ENCODE assay signal across 8 mouse cellular contexts in the genomic region with DNA sequence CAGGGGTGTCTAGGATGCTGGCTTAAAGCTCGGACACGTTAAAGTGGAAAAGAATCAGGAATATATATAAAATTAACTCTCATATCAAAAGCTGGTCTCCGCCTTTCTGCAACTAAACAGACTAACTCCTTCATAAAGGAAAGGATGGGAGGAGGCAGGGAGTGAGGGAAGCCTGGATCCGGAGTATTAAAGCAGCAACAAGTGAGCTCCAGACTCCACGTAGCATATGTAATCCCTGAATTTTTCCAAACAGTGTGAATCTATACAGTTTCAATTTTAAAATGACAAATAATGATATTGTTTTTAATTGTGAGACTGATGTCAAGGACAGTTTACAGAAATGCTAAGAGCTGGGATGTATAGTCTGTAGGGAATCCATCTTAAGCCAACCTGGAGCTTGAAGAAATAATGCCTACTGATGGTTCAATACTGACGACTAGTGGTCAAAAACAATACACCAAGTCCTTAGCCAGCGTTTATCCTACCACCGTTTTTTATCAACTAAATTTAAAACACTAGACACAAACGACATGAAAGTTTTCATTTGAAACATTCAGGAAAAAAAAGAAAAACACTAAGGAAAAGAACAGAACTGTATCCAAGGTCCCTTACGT.
DNase-seq lines count a peak whose midpoint lies in the region; ATAC-seq and TF ChIP-seq lines count a peak whose summit lies in the region.

No protein-coding gene starts in this region.

- H3K27ac ChIP-seq in MEL (ENCODE audit: control insufficient read depth, low read depth, low read length) = no peak overlapping the region
- no peak overlapping the region for H3K27ac ChIP-seq in midbrain, postnatal 0 days (ENCODE audit: low read depth, low read length)
- no peak overlapping the region for H3K27ac ChIP-seq in heart, embryonic 12.5 days (ENCODE audit: poor library complexity, severe bottlenecking)

- no peak overlapping the region for H3K4me2 ChIP-seq in midbrain, postnatal 0 days (ENCODE audit: low read depth, low read length, poor library complexity, severe bottlenecking)
- no peak overlapping the region for H3K4me2 ChIP-seq in heart, embryonic 12.5 days

- peak; percentile 66 for DNase-seq in layer of hippocampus, adult 9-10 months (ENCODE audit: low spot score)
- DNase-seq in layer of hippocampus, postnatal 25 days (ENCODE audit: extremely low spot score in 1 of 2, low spot score in 1 of 2) = no peak
- peak; percentile 43 for DNase-seq in MEL (ENCODE audit: low read depth, low spot score)
- peak; percentile 78 for DNase-seq in cerebellum, adult 9-10 months
- peak; percentile 39 for DNase-seq in hindlimb bud, embryonic 11.5 days (ENCODE audit: extremely low spot score, low read depth, low spot score)
- peak; percentile 81 for DNase-seq in midbrain, postnatal 0 days (ENCODE audit: low spot score)
- no peak for DNase-seq in urinary bladder, adult 2 months (ENCODE audit: low spot score)

- TF ChIP-seq RAD21 in MEL (IDR thresholded peaks at IDR 0.05; ENCODE audit: low read depth, low read length) = peak; percentile 73

- no peak for TF ChIP-seq EP300 in MEL (IDR thresholded peaks at IDR 0.05; ENCODE audit: low read depth in 1 of 2, low read length in 2 of 2)

- H3K4me1 ChIP-seq in MEL (ENCODE audit: control insufficient read depth in 1 of 2, insufficient read depth in 2 of 2, low read length in 2 of 2) = no peaks in the 10 kb centered on the region
- H3K4me1 ChIP-seq in midbrain, postnatal 0 days (ENCODE audit: insufficient read depth, low read length) = no peaks in the 10 kb centered on the region
- H3K4me1 ChIP-seq in heart, embryonic 12.5 days (replicated peaks) = no peaks in the 10 kb centered on the region; the same call in 1 of the 2 replicates

- 51% methylated on average over 10 of the region's 10 CpGs for WGBS in midbrain, postnatal 0 days
- WGBS in heart, embryonic 12.5 days = 56% methylated on average over 10 of the region's 10 CpGs

- no peaks in the 10 kb centered on the region for H3K27me3 ChIP-seq in MEL (ENCODE audit: control insufficient read depth in 1 of 2, insufficient read depth in 2 of 2, low read length in 2 of 2)
- no peaks in the 10 kb centered on the region for H3K27me3 ChIP-seq in midbrain, postnatal 0 days (ENCODE audit: insufficient read depth, low read length)
- H3K27me3 ChIP-seq in heart, embryonic 12.5 days (replicated peaks) = no peaks in the 10 kb centered on the region

- TF ChIP-seq POLR2A in MEL (IDR thresholded peaks at IDR 0.05; ENCODE audit: control insufficient read depth in 1 of 2, insufficient read depth in 1 of 2, low read depth in 1 of 2, low read length in 2 of 2, poor library complexity in 1 of 2) = no peak

- no peaks in the 10 kb centered on the region for H3K79me2 ChIP-seq in MEL (ENCODE audit: control insufficient read depth, insufficient read depth, low read length, poor library complexity)

- H3K36me3 ChIP-seq in MEL (ENCODE audit: control insufficient read depth in 1 of 2, insufficient read depth in 2 of 2, low read length in 2 of 2) = no peaks in the 10 kb centered on the region
- no peaks in the 10 kb centered on the region for H3K36me3 ChIP-seq in midbrain, postnatal 0 days (ENCODE audit: insufficient read depth, low read length)
- H3K36me3 ChIP-seq in heart, embryonic 12.5 days = no peaks in the 10 kb centered on the region

- no peaks in the 10 kb centered on the region for H3K9me3 ChIP-seq in MEL (replicated peaks; ENCODE audit: insufficient read depth, low read length)
- H3K9me3 ChIP-seq in midbrain, postnatal 0 days (ENCODE audit: low read length) = no peaks in the 10 kb centered on the region
- no peaks in the 10 kb centered on the region for H3K9me3 ChIP-seq in heart, embryonic 12.5 days (replicated peaks)

- H3K4me3 ChIP-seq in MEL (ENCODE audit: control insufficient read depth in 1 of 2, insufficient read depth in 1 of 2, low read depth in 2 of 2, low read length in 2 of 2) = no peak overlapping the region
- no peak overlapping the region for H3K4me3 ChIP-seq in midbrain, postnatal 0 days (ENCODE audit: low read depth, low read length)
- no peak overlapping the region for H3K4me3 ChIP-seq in heart, embryonic 12.5 days

- TF ChIP-seq CTCF in MEL (IDR thresholded peaks at IDR 0.05 in 2 of 3, conservative IDR thresholded peaks at IDR 0.05 in 1 of 3; ENCODE audit: control insufficient read depth in 1 of 3, insufficient read depth in 1 of 3, low read depth in 2 of 3, low read length in 3 of 3, poor library complexity in 1 of 3, severe bottlenecking in 1 of 3) = peak; percentile 2 to 59 (median 17); a peak in 3 of 6 replicates
- peak; percentile 97 for TF ChIP-seq CTCF in midbrain, postnatal 0 days (IDR thresholded peaks at IDR 0.05)

- no peak overlapping the region for H3K9ac ChIP-seq in MEL (ENCODE audit: control insufficient read depth, low read depth, low read length, poor library complexity, severe bottlenecking)
- H3K9ac ChIP-seq in midbrain, postnatal 0 days (replicated peaks; ENCODE audit: low read length, poor library complexity, severe bottlenecking) = no peak overlapping the region
- H3K9ac ChIP-seq in heart, embryonic 12.5 days = no peak overlapping the region

- ATAC-seq in midbrain, postnatal 0 days (ENCODE audit: low FRiP score) = peak; percentile 41; the same call in 1 of the 2 replicates
- no peak for ATAC-seq in heart, embryonic 12.5 days (ENCODE audit: insufficient number of reproducible peaks, low FRiP score)

TF ChIP-seq in MEL, 35 proteins besides CTCF, POLR2A, EP300 and RAD21:
- peak; percentile 58 for TF ChIP-seq SMC3 (IDR thresholded peaks at IDR 0.05; ENCODE audit: low read depth, low read length)
- TF ChIP-seq MAZ (IDR thresholded peaks at IDR 0.05; ENCODE audit: low read depth, low read length) = no peak
- no peak for TF ChIP-seq SIN3A (IDR thresholded peaks at IDR 0.05; ENCODE audit: low read length)
- TF ChIP-seq USF1 (IDR thresholded peaks at IDR 0.05; ENCODE audit: low read depth, low read length) = no peak
- TF ChIP-seq ZC3H11A (IDR thresholded peaks at IDR 0.05; ENCODE audit: low read depth, low read length) = peak; percentile 13

Comparison
In these comparisons a context has a peak if more than half of its experiments do, and no peak if none do; other contexts are left out.
1. DNase-seq: peak in layer of hippocampus, adult 9-10 months (single experiment), MEL (single experiment), cerebellum, adult 9-10 months (single experiment), hindlimb bud, embryonic 11.5 days (single experiment) and midbrain, postnatal 0 days (single experiment); none in layer of hippocampus, postnatal 25 days (0 of 2) and urinary bladder, adult 2 months (single experiment).